Mouse (Mus musculus) left cerebral cortex, postnatal 10 days (tissue): ENCODE data around the gene 4930474N05Rik. TPM values are rescaled to one million over a fixed set of nuclear protein-coding genes. Genes with fewer than 3 reads are reported as not detected.

Experiments used
- DNase-seq, 2 experiments: peaks; one replicate each; pipeline ENCODE4 v3.0.0; 2021 to 2022; ENCODE audit warnings: low spot score in 2 of 2, mixed read lengths in 1 of 2; ENCODE audit errors: extremely low spot score in 1 of 2
- intact Hi-C: fragments of 180-260 bp; cut with DNase I; formaldehyde crosslinking; loops from one replicate; pipeline ENCODE4 v1.15.1; 2025
- total RNA-seq, 2 experiments: library from RNA; stranded (reverse); gene quantifications; 2 replicates each; pipeline ENCODE4 v1.2.3; 2021

Gene 4930474N05Rik
- not detected for total RNA-seq

DNA sequence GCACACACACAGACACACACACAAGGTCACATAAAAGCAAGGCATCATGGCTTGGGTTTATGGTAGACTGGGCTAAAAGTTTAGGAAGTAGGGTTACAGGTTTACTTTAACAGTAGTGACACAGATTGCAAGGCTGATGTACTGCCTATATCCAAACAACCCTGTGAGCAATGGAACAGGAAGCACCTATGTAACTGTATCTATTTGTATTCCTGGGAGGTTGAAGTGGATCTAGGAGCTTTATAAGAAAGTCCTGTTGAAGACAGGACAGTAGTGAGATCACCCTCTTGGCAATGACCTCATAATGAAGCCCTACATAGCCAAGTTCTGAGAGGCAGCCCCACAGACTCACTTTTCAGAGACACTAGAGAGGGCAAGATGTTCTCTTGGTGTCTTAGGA lies at the start of gene 4930474N05Rik:
Gene 4930474N05Rik (plus strand): TSS at position 301 of the 400 bp plus-strand sequence.
- DNase-seq: no peak
- intact Hi-C loops: no loop called here

DNA sequence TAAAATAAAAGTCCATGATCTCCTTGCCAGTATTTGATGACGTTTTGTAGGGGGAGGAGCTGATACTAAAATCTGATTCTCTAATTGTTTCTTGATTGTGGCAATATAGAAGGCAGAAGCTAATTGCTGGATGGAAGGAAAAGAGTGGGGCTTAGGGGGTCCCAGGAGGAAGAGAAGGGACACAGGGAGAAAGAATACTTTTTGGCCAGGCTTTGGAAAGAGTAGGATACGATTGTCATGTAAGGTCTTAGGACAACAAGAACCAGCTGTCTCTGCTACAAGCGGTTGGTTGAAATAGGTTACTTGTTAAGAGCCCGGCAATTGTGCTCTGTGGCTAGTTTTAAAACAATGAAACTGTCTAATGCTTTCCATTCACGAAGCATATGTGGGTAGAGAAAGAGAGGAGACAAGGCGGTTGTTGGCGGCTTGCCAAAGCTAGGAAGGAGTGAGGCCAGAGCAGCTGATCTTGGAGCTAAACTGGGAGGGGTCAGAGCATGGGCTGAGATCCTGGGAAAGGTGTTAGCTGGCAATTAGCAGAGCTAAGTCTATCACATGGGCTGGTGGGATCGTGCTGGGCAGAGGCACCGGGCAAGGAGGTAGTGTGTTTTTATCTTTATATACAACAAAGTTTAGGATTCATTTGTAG lies 45.8 kb upstream of the 4930474N05Rik start:
- peak; percentile 2 to 51 for DNase-seq
- intact Hi-C loops: no loop called here

DNA sequence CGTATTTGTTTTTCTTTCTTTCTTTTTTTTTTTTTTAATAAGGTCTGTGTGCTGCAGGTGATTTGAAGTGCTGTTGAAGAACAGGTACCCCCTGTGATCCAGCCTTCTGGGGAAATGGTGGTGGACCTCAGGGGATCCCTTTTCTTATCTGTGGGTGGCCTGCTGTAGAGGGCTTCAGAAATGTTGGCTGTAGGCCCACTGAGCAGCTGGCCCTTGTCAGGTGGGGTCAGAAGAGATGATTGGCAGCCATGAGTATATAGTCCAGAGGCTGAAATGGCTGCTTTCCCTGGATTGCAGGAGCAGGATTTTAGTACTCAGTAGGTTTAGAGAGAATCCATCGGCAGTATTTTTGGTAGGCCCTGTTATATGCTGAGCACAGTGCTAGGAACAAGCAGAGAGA lies 41.4 kb upstream of the 4930474N05Rik start:
- intact Hi-C loops: no loop called here
- no peak for DNase-seq

DNA sequence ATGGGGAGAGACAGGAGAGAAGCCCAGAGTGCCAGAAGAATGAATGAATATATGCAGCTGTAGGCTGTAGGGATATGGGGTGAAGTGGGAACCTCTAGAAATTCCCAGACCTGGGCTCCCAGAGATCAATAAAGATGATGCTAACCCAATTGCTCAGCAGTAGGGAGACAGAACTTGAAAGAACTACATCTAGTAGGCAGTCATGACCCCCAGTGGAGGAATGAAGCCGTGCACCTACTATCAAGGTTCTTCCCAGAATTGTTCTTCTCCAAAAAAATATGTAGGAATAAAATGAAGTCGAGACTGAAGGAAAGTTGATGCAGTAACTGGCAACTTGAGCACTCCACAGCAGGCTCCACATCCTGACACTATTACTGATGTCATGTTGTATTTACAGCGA lies 3.8 kb downstream of the 4930474N05Rik start:
- DNase-seq: no peak
- intact Hi-C loops: no loop called here

DNA sequence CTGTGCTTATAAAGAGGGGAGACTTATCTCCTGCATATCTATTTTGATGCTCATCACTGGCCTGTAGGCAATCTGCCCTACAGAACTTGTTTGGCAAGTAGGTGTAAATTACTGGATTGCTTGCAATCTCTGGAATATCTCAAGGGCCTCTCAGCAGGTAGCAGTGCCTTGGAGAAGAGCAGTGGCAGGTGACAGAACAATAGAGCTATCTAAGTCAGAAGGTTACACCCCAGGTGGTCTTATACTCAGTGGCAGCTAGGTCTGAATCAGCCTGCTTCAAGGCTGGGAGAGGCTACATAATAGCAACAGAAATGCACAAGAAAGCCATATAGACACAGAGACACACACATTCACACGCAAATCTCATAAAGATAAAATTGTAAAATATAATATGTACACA lies 4.9 kb downstream of the 4930474N05Rik start:
- no peak for DNase-seq
- intact Hi-C loops: no loop called here

DNA sequence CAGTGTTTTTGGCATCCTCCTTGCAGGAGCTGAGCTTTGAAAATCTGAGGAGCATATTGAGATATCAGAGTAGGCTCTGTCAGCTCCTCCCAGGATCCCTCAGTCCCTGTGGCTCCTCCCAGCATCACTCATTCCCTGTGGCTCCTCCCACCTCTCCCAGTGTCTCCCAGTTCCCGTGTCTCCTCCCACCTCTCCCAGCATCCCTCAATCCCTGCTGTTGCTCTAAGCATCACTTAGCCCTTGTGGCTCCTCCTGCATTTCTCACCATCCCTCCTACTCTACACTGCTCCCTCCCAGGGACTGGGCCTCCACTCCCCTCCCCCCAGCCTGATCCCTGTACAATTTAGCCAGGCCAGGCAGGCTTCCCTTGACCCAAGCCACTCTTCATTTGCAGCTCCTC lies 6.0 kb downstream of the 4930474N05Rik start:
- intact Hi-C loops: no loop called here
- DNase-seq: no peak

DNA sequence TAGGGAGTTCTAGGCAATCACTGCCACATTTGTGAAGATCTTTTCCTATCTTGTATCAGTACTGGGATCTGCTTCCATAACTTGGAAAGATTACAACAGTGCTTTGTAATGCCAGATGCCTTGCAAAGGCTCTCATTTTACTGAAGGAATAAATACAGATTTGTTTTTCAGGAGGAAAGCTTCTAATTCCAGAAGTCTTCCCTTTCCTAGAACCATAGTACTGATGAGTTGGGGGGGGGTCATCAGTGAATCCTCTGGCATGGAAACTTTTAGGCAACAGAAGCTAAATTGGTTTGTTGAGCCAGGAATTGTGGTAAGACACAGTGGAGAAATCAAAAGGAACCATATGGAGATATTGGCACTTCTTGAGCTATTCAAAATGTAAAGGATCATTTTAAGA lies 19.8 kb downstream of the 4930474N05Rik start:
- peak in 1 of 2 experiments; percentile 16 for DNase-seq
- intact Hi-C loops: no loop called here

DNA sequence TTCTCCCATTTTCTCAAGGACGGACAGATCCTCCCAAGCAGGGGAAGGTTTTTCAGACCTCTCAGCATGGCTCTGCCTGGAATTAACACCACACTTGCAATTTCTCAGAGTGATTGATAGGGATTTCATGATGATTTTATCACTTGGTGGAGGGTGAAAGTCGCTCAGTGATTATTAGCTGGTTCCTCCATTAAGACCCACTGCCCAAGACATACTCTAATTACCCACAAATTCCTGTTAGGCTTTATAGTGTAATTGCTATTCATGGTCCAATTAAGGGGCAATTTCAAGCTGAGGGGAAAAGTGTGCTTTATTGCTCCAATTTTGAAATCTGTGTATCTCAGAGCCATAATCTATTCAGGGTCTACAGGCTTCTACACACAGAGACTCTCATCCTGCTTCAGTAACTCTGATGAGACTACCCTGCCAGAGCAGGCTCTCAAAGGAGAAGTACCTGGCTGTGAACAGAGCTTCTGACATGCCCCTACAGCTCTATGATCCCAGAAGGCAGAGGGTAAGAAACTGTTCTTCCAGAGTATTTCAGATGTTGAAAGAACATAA lies 29.1 kb downstream of the 4930474N05Rik start:
- DNase-seq: no peak
- intact Hi-C loops: no loop called here

DNA sequence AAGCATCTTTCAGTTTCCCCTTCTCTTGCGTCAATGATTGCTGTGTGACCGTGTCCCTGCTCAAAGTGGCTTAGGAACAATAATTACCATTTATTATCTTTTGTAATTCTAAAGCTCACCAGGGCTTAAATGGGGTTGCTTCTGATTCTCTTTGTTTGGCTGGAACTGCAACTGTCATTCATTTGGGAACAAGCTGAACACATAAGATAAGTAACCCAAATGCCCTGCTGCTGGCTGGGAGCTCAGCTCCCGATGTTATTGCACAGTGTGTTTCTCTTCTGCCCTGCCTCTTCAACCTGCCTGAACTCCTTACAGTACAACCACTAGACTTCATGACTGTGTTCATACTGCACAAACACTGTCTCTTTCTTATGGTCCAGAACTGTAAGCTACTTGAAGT lies 41.0 kb downstream of the 4930474N05Rik start:
- DNase-seq: no peak
- intact Hi-C loops: no loop called here

DNA sequence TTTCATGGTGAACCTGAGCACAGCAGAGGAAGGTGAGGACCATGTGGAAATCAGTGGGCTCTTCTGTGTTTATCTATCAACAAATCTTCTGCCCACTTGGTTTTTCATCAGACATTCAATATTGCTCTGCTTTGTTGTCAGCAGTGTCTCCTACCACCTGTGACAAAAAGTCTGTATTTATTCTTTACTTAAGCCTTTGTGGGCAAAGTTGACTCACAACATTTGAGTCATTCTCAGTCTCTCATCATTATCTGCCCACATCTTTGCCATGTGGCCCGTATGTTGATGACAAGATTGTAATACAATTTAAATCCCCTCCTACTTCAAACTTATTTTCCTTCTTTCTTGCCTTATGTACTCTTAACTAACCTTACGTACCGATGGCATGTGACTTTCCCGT lies 43.0 kb downstream of the 4930474N05Rik start:
- DNase-seq: no peak
- intact Hi-C loops: no loop called here

DNA sequence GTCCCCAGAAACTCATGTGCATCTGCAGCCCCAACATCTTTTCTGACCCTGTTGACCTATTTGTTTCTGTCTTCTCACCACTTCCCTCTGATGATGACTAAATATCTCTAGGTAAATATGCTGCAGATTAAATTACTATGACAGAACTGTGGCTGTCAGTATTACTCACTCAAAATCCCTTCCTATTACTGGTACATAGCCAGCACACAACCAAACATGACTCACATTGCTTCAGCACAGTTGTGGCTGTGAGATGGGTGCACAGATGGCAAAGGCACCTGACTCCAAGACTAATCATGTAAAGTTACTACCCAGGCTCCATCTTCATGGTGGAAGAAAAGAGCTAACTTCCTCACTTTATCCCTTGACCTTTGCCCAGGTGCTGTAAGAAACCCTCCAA lies 50.5 kb downstream of the 4930474N05Rik start:
- intact Hi-C loops: no loop called here
- no peak for DNase-seq
